Mouse (Mus musculus): ENCODE results near the gene 0610040J01Rik.
"Not testable (repeated sequence)": the region's sequence is repeated elsewhere in the genome, so short reads cannot be mapped to it uniquely, and the experiment has no call there.

0610040J01Rik gene

DNA sequence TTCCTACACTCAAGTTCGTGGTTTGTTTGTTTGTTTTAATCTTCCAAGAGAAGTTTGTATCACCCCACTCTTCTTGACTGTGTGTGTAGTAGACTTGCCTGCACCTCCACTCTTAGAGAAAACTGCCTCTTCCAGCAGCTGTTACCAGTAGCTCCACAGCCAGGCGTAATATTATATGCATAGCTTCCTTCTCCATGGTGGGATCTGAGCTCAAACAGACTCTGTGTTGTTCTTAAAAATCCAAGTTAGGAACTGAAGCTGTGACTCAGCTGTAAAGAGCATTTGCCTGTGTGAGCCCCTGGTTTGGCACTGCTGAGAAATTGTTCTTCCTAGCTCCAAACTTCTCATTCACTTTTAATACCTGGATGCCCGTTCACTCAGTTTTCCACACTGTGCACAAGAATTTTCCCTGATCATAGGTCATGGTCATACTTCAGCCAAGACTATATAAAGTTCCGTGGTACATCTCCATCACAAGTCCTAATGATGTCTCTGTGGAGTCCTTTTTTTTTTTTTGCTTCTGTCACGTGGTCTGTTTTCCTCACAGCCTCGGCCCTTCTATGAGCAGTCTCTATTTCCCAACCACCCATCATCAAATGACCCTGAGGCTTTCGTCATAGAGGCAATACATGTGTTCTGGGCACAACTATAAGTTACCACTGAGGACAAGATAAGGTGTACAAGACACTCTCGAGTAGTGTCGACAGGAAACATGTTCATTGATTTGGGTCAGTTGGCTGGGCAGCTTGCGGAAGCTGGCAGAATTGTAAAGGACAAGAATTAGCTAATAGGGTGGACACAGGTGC is 16.4 kb downstream of the 0610040J01Rik start:
- no peak for DNase-seq (ENCODE audit: low spot score in 2 of 2)

DNA sequence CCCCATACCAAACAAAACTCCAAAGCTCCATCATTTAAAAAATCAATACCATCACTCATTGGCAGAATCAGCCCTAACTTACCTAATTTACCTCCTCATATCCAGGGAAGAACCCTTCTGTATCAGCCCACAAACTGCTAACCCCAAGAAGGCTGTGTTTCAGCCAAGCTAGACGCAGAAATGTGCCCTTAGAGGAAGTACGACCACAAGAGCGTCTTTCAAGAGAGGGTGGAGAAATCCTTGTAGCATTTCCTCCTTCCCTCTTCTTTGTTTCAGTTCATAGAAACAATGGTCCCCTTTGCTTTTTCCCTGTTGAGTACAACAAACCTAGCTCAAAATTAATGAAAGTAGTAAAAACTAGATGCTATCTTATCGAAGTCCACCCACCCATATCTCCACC is 18.9 kb downstream of the 0610040J01Rik start:
- no peak for DNase-seq (ENCODE audit: low spot score in 2 of 2)

- DNase-seq (ENCODE audit: low spot score in 2 of 2) = no peak
Measured at GRCm38 (mm10) chr5:63833955-63834354, 21.8 kb downstream of the 0610040J01Rik start.

GRCm38 (mm10) chr5:63834435-63834834 is 22.3 kb downstream of the 0610040J01Rik start:
- DNase-seq (ENCODE audit: low spot score in 2 of 2) = no peak

DNA sequence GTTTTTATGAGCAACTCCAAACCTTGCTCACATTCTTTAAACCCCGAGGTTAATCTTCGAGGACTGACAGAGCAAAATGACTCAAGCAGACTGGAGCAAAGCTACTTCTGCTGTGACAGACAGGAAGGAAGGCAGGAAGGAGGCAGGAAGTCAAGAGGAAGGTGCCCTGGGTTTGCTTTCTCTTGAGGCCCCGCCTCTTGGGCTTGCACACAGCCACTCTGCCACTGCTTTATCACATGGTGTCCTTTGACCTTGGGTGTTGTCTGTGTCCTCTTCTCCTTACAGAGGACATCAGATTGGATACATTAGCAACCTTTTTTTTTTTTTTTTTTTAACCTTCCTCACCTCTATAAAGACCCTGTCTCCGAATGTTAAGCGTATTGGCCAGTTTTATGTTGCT is 25.0 kb downstream of the 0610040J01Rik start:
- DNase-seq (ENCODE audit: low spot score in 2 of 2) = no peak

DNA sequence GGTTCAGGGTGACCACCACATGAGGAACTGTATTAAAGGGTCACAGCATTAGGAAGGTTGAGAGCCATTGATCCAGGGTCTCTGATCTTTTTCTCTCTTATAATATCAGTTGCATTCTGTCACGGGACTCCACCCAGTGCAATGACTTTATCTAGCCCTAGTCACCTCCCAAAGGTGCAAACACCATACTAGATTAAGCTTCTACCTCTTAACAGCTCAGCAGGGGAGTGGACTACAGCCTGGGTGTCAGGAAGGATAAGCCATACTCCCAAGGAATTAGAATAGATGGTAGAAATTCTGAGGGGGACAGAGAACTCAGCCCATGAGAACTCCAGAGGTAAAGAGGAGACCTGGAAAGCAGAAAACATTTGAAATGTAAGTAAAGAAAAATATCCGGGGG is 25.7 kb downstream of the 0610040J01Rik start:
- DNase-seq (ENCODE audit: low spot score in 2 of 2) = no peak

GRCm38 (mm10) chr5:63839801-63840416 is 27.7 kb downstream of the 0610040J01Rik start:
- DNase-seq (ENCODE audit: low spot score in 2 of 2) = no peak

GRCm38 (mm10) chr5:63847080-63847479 is 34.9 kb downstream of the 0610040J01Rik start:
- no peak for DNase-seq (ENCODE audit: low spot score in 2 of 2)

DNA sequence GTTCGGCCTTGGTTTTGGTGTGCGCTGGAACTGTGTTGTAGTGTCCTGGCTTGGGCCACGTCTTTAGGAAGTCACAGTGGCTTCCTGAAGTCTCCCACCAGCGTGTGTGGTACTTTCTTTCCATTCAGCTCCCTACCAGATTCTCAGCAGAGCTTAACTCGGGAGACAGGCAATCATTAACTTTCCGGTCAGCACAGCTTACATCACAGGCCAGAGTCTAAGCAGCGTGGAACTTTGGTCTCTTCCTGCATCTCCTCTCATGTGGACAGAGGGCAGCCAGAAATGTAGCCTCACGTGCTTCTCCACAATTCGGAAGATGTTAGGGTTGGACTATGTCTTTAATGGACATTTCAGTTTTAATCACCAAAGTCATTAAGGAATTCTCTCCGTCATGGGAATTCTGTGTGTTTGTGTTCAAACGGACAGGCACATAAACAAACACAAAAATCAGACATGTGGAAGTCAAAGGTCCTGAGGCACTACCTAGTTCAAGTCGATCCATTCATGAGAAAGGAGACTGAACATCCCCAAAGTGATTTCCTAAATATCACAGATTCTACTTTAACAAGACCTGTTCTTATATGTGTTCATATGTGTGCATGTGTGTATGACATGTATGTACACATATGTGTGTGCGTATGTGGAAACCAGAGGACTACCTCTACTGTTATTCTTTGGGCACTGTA is 35.5 kb downstream of the 0610040J01Rik start:
- DNase-seq (ENCODE audit: low spot score in 2 of 2) = no peak

GRCm38 (mm10) chr5:63858901-63859300 is 46.7 kb downstream of the 0610040J01Rik start:
- DNase-seq (ENCODE audit: low spot score in 2 of 2) = no peak

DNA sequence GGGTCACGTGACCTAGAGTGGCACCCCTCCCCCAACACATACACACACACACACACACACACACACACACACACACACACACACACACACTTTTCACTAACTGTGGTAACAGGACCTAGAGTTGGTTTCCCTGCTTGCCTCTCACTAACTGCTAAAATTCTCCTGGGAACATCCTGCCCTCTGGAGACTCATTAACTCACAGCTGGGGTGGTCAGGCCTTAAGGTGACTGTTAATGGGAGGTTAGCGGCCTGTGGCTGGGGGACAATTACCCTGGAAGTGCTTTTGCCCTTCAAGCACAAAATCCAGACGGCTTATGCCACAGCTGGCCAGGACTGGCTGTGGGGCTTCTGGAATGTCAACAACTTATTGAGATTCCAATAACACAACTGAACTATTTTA is 55.3 kb downstream of the 0610040J01Rik start:
- DNase-seq (ENCODE audit: low spot score in 2 of 2) = no peak

- DNase-seq (ENCODE audit: low spot score in 2 of 2) = peak; percentile 38 to 67
Measured at GRCm38 (mm10) chr5:63872176-63872932, 60.2 kb downstream of the 0610040J01Rik start.

- no peak for DNase-seq (ENCODE audit: low spot score in 2 of 2)
Measured at GRCm38 (mm10) chr5:63874880-63875279, 62.7 kb downstream of the 0610040J01Rik start.

DNA sequence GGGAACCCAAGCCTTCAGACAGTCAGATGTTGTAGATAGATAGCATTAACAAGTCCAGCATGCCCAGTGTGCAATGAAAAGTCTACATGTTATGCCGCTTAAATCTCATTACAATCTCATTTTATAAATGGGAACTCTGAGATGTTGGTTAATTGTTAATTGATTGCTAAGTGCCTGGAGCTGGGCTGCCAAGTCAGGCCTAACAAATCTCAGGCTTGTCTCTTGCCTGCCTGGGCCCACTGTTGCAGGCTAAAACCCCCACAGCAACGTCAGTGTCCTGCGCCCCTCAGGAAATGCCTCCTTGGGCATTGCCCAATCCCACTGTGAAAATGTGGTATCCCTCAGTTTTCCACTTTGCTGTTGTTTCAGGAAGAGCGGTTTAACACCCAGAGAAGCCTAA is 63.9 kb downstream of the 0610040J01Rik start:
- DNase-seq (ENCODE audit: low spot score in 2 of 2) = no peak

- DNase-seq (ENCODE audit: low spot score in 2 of 2) = no peak
Measured at GRCm38 (mm10) chr5:63879026-63879425, 66.9 kb downstream of the 0610040J01Rik start.

- DNase-seq (ENCODE audit: low spot score in 2 of 2) = no peak
Measured at GRCm38 (mm10) chr5:63886292-63886691, 74.1 kb downstream of the 0610040J01Rik start.

GRCm38 (mm10) chr5:63886709-63887108 is 74.5 kb downstream of the 0610040J01Rik start:
- DNase-seq (ENCODE audit: low spot score in 2 of 2) = peak in 1 of 2 experiments; percentile 16

DNA sequence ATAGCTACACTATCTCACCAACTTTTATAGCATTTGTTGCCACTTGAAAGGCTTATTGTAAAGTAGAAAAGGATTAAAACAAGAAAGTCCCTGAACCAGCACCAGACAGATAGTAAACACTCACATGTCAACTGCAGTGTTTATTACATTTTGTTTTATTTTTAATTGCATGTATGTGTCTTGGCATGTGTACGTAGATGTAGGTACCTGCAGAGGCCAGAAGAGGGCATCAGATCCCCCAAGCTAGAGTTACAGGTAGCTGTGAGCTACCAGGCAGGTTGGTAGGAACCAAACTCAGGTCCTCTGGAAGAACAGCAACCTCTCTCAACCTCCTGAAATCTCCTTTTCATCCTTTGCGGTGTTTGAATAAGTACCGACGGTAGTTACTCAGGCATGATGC is 74.9 kb downstream of the 0610040J01Rik start:
- DNase-seq (ENCODE audit: low spot score in 2 of 2) = no peak

GRCm38 (mm10) chr5:63891241-63891640 is 79.1 kb downstream of the 0610040J01Rik start:
- DNase-seq (ENCODE audit: low spot score in 2 of 2) = no peak

- no peak for DNase-seq (ENCODE audit: low spot score in 2 of 2)
Measured at GRCm38 (mm10) chr5:63891912-63892311, 79.7 kb downstream of the 0610040J01Rik start.

GRCm38 (mm10) chr5:63897001-63897819 is 85.0 kb downstream of the 0610040J01Rik start:
- not testable (repeated sequence) for DNase-seq (ENCODE audit: low spot score in 2 of 2)
